Mouse (Mus musculus) small intestine, adult 2 months (tissue): ENCODE data around the gene Gbp5. TPM values are rescaled to one million over a fixed set of nuclear protein-coding genes. Genes with fewer than 3 reads are reported as not detected.
A peak's percentile ranks its signal among the peaks of the same experiment; 100 is the strongest.
"Not testable (repeated sequence)": the region's sequence is repeated elsewhere in the genome, so short reads cannot be mapped to it uniquely, and the experiment has no call there.

ENCODE experiments used
- H3K27ac ChIP-seq: fragments of 200-500 bp; 2 replicates; pipeline ENCODE4 v1.5.1; 2012; ENCODE audit warnings: low read depth, low read length, control low read depth, inconsistent platforms; ENCODE audit not compliant: insufficient read depth
- H3K27me3 ChIP-seq: fragments of 200-500 bp; 2 replicates; pipeline ENCODE4 v1.6.1; 2012; ENCODE audit warnings: mild to moderate bottlenecking, moderate library complexity, low read length, inconsistent platforms; ENCODE audit not compliant: control insufficient read depth, insufficient read depth
- H3K36me3 ChIP-seq: fragments of 200-500 bp; 2 replicates; pipeline ENCODE4 v1.6.1; 2012; ENCODE audit warnings: mild to moderate bottlenecking, low read length, control low read depth, inconsistent platforms; ENCODE audit not compliant: control insufficient read depth, insufficient read depth
- H3K4me1 ChIP-seq: fragments of 200-500 bp; 2 replicates; pipeline ENCODE4 v1.6.1; 2012; ENCODE audit warnings: low read length, inconsistent platforms, mixed read lengths; ENCODE audit not compliant: control insufficient read depth, insufficient read depth, insufficient read length
- H3K4me3 ChIP-seq: fragments of 200-500 bp; 2 replicates; pipeline ENCODE4 v1.5.1; 2012; ENCODE audit warnings: low read depth, mild to moderate bottlenecking, control low read depth, inconsistent platforms, low read length, moderate library complexity
- CTCF ChIP-seq: fragments of 200-500 bp; IDR thresholded peaks from 2 replicates; pipeline ENCODE4 v1.5.1; 2012; ENCODE audit warnings: low read depth, mild to moderate bottlenecking, control low read depth, inconsistent platforms, low read length, moderate library complexity, mixed read lengths; ENCODE audit not compliant: insufficient replicate concordance, insufficient read length; ENCODE audit errors: extremely low read depth
- POLR2A ChIP-seq: fragments of 200-500 bp; IDR thresholded peaks from 2 replicates; pipeline ENCODE4 v1.6.1; 2012; ENCODE audit warnings: low read depth, mild to moderate bottlenecking, control low read depth, inconsistent platforms, low read length, moderate library complexity
- WGBS: fragments of 180-500 bp; shearing (Covaris S2); methylation state at CpG from one replicate; pipeline ENCODE4 v1.1.7; 2018; 5-methylcytosine and 5-hydroxymethylcytosine counted together
- polyA plus RNA-seq: library from polyadenylated mRNA; depleted of rRNA; stranded (reverse); fragments of >200 nt; gene quantifications from 2 replicates; pipeline ENCODE4 v1.2.3, GENCODE M21; 2012

Gbp5 gene
- polyA plus RNA-seq, 1 experiment: 0.95 TPM

- no peak for TF ChIP-seq CTCF
- no peak for TF ChIP-seq POLR2A
- Histone ChIP-seq H3K4me3 (no peak overlapping the region), H3K36me3 (peaks cover 22% of the 10 kb centered on the region), H3K27ac (no peak overlapping the region), H3K4me1 (no peaks in the 10 kb centered on the region), H3K27me3 (no peaks in the 10 kb centered on the region)
- WGBS: 75% methylated on average over 6 of the region's 6 CpGs
Measured at GRCm38 (mm10) chr3:142541391-142541790, 47.6 kb downstream of the Gbp5 start.

DNA sequence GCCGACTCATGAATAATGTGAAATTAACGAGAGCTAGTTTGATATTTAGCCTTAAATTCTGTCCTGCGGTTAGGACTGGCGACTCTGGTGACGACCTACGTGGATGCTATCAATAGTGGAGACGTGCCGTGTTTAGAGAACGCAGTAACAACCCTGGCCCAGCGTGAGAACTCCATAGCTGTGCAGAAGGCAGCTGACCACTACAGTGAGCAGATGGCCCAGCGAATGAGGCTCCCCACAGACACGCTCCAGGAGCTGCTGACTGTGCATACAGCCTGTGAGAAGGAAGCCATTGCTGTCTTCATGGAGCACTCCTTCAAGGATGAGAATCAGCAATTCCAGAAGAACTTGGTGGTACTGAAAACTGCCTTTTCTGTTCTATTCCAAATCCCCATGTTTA is 49.0 kb downstream of the Gbp5 start:
- H3K4me3 ChIP-seq, H3K27ac ChIP-seq, H3K4me1 ChIP-seq, H3K27me3 ChIP-seq: not testable (repeated sequence)
- 89% methylated on average over 12 of the region's 12 CpGs for WGBS
- H3K36me3 ChIP-seq: peaks cover 31% of the 10 kb centered on the region

GRCm38 (mm10) chr3:142546690-142547089 is 52.9 kb downstream of the Gbp5 start:
- Histone ChIP-seq H3K4me1 (no peaks in the 10 kb centered on the region), H3K4me3 (no peak overlapping the region), H3K27ac (no peak overlapping the region), H3K27me3 (no peaks in the 10 kb centered on the region), H3K36me3 (peaks cover 22% of the 10 kb centered on the region)
- TF ChIP-seq POLR2A (no peak), CTCF (no peak)
- WGBS: 58% methylated on average over 3 of the region's 3 CpGs

DNA sequence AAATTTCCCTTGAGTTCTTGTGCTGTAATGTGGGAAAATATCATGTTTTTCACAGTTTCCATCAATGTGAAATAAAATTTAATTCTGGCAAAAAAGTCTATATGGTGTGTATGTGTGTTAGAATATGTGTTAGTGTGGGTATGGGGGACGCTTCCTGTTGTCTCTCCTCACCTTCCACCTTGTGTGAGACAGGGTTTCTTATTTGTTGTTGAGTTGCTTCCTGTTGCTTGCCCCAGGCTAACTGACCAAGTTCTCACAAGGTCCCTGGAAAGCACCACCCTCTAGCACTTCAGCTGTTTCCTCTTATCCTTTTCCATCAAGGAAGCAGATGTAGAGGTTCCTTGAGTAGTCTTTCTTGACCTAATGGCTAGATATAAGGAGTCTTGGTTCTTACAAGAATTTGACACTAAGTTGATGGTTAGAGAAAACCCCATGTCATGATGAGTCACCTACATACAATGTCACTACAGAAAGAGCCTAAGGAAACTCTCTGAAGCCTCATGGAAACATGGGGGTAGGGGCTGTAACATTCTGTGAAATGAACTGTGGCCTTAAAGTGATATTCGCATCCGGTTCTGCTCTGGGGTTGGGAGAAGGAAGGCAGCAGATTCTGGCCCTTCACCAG is 56.4 kb downstream of the Gbp5 start:
- Histone ChIP-seq H3K27me3 (no peaks in the 10 kb centered on the region), H3K4me1 (no peaks in the 10 kb centered on the region), H3K4me3 (no peak overlapping the region), H3K27ac (no peak overlapping the region), H3K36me3 (peaks cover 15% of the 10 kb centered on the region)
- TF ChIP-seq CTCF: no peak
- no peak for TF ChIP-seq POLR2A
- WGBS: 92% methylated on average over 3 of the region's 3 CpGs

DNA sequence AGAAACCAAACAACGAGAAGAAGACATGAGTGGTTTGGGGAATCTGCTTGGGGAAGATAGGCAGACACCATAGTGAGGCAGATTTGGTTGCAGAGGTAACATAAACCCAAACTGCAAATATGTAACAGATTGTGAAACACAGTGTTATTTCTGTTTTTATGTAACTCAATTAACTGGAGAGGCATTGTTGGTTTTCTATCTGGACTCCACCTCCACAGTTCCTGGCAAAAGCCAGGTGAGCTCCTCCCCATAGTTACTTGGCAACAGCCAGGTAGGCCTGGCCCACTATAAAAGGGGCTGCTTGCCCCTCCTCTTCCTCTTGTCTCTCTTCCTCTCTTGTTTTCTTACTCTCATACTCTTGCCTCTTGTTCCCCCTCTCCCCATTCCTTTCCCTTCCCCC is 60.8 kb downstream of the Gbp5 start:
- Histone ChIP-seq H3K4me1 (no peaks in the 10 kb centered on the region), H3K27me3 (no peaks in the 10 kb centered on the region), H3K27ac (no peak overlapping the region), H3K4me3 (no peak overlapping the region), H3K36me3 (no peaks in the 10 kb centered on the region)
- WGBS: 83% methylated on average over 1 of the region's 1 CpGs
- TF ChIP-seq CTCF (no peak), POLR2A (no peak)

DNA sequence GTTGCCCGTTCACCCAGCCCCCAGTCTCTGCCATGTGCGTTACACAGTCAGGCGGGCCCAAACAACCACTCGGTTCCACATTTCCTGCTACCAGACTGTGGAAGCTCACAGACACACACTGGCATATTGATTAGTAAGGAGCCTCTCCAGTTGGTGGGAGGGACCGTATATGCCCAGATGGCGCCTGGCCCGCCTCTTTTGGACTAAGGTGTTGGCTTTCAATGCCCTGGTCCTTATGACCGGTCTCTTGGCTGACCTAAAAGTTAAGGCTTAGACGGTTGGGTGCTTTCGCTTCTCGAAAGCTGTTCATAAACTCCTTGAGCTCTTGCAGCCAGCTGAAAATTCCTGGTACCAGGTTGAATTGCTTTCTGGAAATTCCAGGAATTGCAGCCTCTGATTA is 61.8 kb downstream of the Gbp5 start:
- 87% methylated on average over 11 of the region's 11 CpGs for WGBS

DNA sequence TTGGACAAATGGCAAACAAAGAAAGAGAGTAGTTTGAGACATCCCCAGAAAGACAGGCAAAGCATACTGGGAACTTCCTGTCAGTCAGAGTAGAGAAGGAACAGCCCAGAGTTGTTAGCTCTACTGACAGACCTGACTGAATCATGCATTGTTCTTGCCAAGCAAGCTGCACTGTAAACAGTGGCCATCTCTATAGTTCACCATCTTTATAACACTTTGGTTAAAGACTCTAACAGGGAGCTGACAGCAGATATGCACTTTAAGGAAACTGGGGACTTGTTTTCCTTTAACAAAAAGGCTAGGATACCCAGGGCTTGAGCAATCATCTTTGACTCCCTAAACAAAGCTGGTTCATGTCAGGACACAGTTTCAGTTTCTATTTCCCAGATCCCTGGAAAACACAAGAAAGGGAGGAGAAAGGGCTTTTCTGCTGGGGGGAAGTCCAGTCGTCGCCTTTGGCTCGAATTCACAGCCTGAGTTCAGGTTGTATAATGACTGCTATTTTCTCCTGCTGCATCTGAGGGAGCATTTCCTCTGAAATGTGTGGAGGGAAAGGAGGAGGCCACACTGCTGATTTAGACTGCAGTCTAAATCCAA is 66.0 kb downstream of the Gbp5 start, which contains the start of gene Gbp3:
Gbp3 (plus strand) TSS at position 395 of the 597 bp plus-strand sequence.
- Histone ChIP-seq H3K4me3 (peak within 1 kb of the TSS; percentile 61), H3K27ac (peak within 1 kb of the TSS; percentile 82), H3K27me3 (no peaks in the 10 kb centered on the region), H3K36me3 (no peaks in the 10 kb centered on the region), H3K4me1 (no peaks in the 10 kb centered on the region; the same call in 1 of the 2 replicates)
- TF ChIP-seq POLR2A (no peak), CTCF (no peak)
- WGBS: under 1% methylated on average over 3 of the region's 3 CpGs

More for the DNA sequence above, 61.8 kb downstream of the Gbp5 start:
- Histone ChIP-seq H3K36me3 (no peaks in the 10 kb centered on the region), H3K4me3 (no peak overlapping the region), H3K4me1 (no peaks in the 10 kb centered on the region; the same call in 1 of the 2 replicates), H3K27me3 (no peaks in the 10 kb centered on the region), H3K27ac (no peak overlapping the region)
- TF ChIP-seq CTCF: no peak
- TF ChIP-seq POLR2A: no peak
